Mouse (Mus musculus) midbrain, embryonic 14.5 days (tissue): Measurements from ENCODE around the gene Ccnq. TPM values are rescaled to one million over a fixed set of nuclear protein-coding genes. Genes with fewer than 3 reads are reported as not detected.

Source experiments
- ATAC-seq: fragments of 200-750 bp; cut with Nextera tagmentation; 2 replicates; pipeline ENCODE4 v1.8.0; 2017; ENCODE audit warnings: moderate number of reproducible peaks, moderate library complexity; ENCODE audit not compliant: low FRiP score, low TSS enrichment
- DNase-seq: peaks from one replicate; pipeline ENCODE4 v3.0.0-alpha.2; 2015
- H3K27ac ChIP-seq: fragments of 300-500 bp; sonication (generic); replicated peaks from 2 replicates; pipeline ENCODE4 v1.5.1; 2014; ENCODE audit warnings: mild to moderate bottlenecking, low read depth, low read length, moderate library complexity
- H3K27me3 ChIP-seq: fragments of 300-500 bp; sonication (generic); 2 replicates; pipeline ENCODE4 v1.6.1; 2014; ENCODE audit warnings: low read length, control low read depth, mixed read lengths; ENCODE audit not compliant: control insufficient read depth, insufficient read depth
- H3K36me3 ChIP-seq: fragments of 300-500 bp; sonication (generic); 2 replicates; pipeline ENCODE4 v1.6.1; 2014; ENCODE audit warnings: low read length, control low read depth; ENCODE audit not compliant: control insufficient read depth, insufficient read depth
- H3K4me1 ChIP-seq: fragments of 300-500 bp; sonication (generic); 2 replicates; pipeline ENCODE4 v1.6.1; 2014; ENCODE audit warnings: mild to moderate bottlenecking, antibody characterized with exemption, low read length, control low read depth; ENCODE audit not compliant: control insufficient read depth, insufficient read depth
- H3K4me2 ChIP-seq: fragments of 300-500 bp; sonication (generic); 2 replicates; pipeline ENCODE4 v1.6.1; 2014; ENCODE audit warnings: mild to moderate bottlenecking, low read length, moderate library complexity
- H3K4me3 ChIP-seq: fragments of 300-500 bp; sonication (generic); replicated peaks from 2 replicates; pipeline ENCODE4 v1.5.1; 2014; ENCODE audit warnings: low read depth, low read length
- H3K9ac ChIP-seq: fragments of 300-500 bp; sonication (generic); replicated peaks from 2 replicates; pipeline ENCODE4 v1.6.1; 2014; ENCODE audit warnings: mild to moderate bottlenecking, low read length, moderate library complexity
- H3K9me3 ChIP-seq: fragments of 300-500 bp; sonication (generic); 2 replicates; pipeline ENCODE4 v1.6.1; 2016; ENCODE audit warnings: low read length, control low read depth, mixed read lengths; ENCODE audit not compliant: control insufficient read depth
- WGBS: fragments of 180-500 bp; shearing (Covaris S2); extraction: QIAGEN DNeasy Blood & Tissue Kit; methylation state at CpG from one replicate; pipeline ENCODE4 v1.1.7; 2014; 5-methylcytosine and 5-hydroxymethylcytosine counted together
- polyA plus RNA-seq: library from polyadenylated mRNA; unstranded; fragments of >200 nt; fragmentation: Nextera tagmentation; extraction: Ambion mirVana; gene quantifications from 2 replicates; pipeline ENCODE4 v1.2.1, GENCODE M21; 2014

The Ccnq gene
- polyA plus RNA-seq, 1 experiment from 2014 or later, result 34.9 TPM

GRCm38 (mm10) chr11:78730902-78731301, 20.6 kb downstream of the Ccnq start:
- ATAC-seq (no peak), DNase-seq (no peak)
- Histone ChIP-seq H3K27me3 (no peaks in the 10 kb centered on the region), H3K36me3 (no peaks in the 10 kb centered on the region), H3K4me2 (no peak overlapping the region), H3K27ac (no peak overlapping the region), H3K4me1 (no peaks in the 10 kb centered on the region), H3K4me3 (no peak overlapping the region), H3K9ac (no peak overlapping the region), H3K9me3 (no peaks in the 10 kb centered on the region)
- WGBS, result 24% methylated on average over 2 of the region's 2 CpGs

DNA sequence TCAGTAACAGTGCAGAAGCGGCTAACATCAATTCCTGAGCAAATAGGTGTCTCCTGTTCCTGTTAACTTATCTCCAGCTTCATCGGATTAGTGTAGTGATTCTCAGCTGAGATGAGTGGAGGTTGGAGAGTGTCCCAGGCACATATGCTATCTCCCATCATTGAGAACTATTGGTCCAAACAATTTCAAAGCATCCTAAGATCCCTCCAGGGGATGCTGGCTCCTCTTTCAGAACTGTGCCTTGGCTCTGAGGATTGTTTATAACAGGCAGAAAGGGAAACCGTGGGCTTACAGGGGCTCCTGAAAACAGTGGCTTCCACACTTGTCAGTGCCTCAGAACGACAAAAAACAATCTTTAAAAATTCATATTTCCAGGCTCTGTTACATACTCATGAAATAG, 23.5 kb downstream of the Ccnq start:
- Histone ChIP-seq H3K4me1 (no peaks in the 10 kb centered on the region), H3K9ac (no peak overlapping the region), H3K27me3 (no peaks in the 10 kb centered on the region), H3K9me3 (no peaks in the 10 kb centered on the region), H3K36me3 (no peaks in the 10 kb centered on the region), H3K27ac (no peak overlapping the region), H3K4me2 (no peak overlapping the region), H3K4me3 (no peak overlapping the region)
- ATAC-seq (no peak), DNase-seq (no peak)
- 71% methylated on average over 4 of the region's 4 CpGs for WGBS

DNA sequence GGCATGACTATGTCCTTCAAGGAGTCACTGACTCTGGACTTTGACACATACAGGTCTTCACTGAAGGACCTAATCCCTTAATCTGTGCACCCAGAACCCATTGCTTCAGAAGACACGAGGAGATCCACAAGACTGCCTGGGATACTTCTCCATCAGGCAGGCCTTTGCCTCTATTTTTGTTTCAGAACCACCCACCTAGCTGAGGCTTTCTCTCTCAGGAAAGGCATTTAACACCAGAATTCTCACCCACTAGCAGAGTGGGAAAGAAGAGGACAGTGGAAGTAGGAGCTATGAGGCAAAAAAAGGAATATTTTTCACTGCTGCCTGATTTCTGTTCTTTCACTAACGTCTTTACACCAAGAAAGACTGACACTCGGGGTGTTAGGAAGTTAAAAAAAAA, 25.2 kb downstream of the Ccnq start:
- Histone ChIP-seq H3K9ac (no peak overlapping the region), H3K36me3 (no peaks in the 10 kb centered on the region), H3K27ac (no peak overlapping the region), H3K27me3 (no peaks in the 10 kb centered on the region), H3K4me3 (no peak overlapping the region), H3K4me2 (no peak overlapping the region), H3K9me3 (no peaks in the 10 kb centered on the region), H3K4me1 (no peaks in the 10 kb centered on the region)
- 79% methylated on average over 3 of the region's 3 CpGs for WGBS
- no peak for ATAC-seq
- DNase-seq, result no peak

DNA sequence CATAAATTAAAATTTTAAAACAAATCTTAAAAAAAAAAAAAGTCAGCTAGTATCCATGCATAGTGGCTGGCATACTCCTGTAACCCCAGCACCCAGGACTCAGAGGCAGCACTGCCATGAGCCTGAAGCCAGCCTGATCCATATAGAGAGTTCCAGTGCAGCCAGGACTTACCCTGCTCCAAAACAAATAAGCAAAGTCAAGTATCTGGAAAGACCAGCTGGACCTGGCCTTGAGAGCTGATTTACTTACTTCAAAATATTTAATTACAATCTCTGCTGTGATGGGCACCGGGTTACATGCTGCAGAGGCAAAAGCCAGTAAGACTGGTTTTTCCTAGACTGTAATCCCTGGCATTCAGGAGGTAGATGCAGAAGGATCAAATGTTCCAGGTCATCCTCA, 26.7 kb downstream of the Ccnq start:
- H3K4me2 ChIP-seq, result no peak overlapping the region
- WGBS, result 88% methylated on average over 1 of the region's 1 CpGs
- no peak for ATAC-seq
- no peaks in the 10 kb centered on the region for H3K9me3 ChIP-seq
- H3K4me3 ChIP-seq, result no peak overlapping the region
- no peaks in the 10 kb centered on the region for H3K27me3 ChIP-seq
- H3K27ac ChIP-seq, result no peak overlapping the region
- no peaks in the 10 kb centered on the region for H3K4me1 ChIP-seq
- H3K9ac ChIP-seq, result no peak overlapping the region
- DNase-seq, result no peak
- H3K36me3 ChIP-seq, result no peaks in the 10 kb centered on the region

DNA sequence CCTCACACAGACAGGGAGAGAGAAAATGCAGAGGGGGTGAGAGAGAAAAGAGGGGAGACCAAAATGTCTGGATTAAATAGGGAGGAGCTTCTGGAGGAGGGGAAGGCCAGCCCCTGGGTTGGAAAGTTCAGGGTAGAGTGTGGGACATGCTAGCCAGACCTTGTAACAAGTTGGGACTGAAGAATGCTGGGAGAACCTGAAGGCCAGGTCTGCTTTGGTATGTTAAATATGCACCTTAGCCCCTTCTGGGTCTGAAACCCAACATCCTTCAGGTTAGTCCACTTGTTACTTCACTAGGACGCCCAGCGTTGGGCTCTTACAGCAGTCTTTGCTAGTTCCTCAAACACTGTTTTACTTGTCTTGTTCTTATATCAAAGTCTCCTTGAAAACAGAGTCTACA, 30.1 kb downstream of the Ccnq start:
- Histone ChIP-seq H3K4me3 (no peak overlapping the region), H3K27ac (no peak overlapping the region), H3K27me3 (no peaks in the 10 kb centered on the region), H3K4me2 (no peak overlapping the region), H3K9me3 (no peaks in the 10 kb centered on the region), H3K9ac (no peak overlapping the region), H3K4me1 (peaks cover 4% of the 10 kb centered on the region; the same call in 1 of the 2 replicates), H3K36me3 (no peaks in the 10 kb centered on the region)
- ATAC-seq, result no peak
- no peak for DNase-seq
- WGBS, result 83% methylated on average over 2 of the region's 2 CpGs

GRCm38 (mm10) chr11:78717655-78718054, 33.9 kb downstream of the Ccnq start:
- no peak overlapping the region for H3K9ac ChIP-seq
- H3K9me3 ChIP-seq, result no peaks in the 10 kb centered on the region
- H3K27ac ChIP-seq, result no peak overlapping the region
- DNase-seq, result peak; percentile 24
- H3K36me3 ChIP-seq, result no peaks in the 10 kb centered on the region
- H3K4me1 ChIP-seq, result peaks cover 4% of the 10 kb centered on the region; the same call in 1 of the 2 replicates
- H3K4me3 ChIP-seq, result no peak overlapping the region
- no peak overlapping the region for H3K4me2 ChIP-seq
- no peak for ATAC-seq
- 54% methylated on average over 4 of the region's 4 CpGs for WGBS
- H3K27me3 ChIP-seq, result no peaks in the 10 kb centered on the region

DNA sequence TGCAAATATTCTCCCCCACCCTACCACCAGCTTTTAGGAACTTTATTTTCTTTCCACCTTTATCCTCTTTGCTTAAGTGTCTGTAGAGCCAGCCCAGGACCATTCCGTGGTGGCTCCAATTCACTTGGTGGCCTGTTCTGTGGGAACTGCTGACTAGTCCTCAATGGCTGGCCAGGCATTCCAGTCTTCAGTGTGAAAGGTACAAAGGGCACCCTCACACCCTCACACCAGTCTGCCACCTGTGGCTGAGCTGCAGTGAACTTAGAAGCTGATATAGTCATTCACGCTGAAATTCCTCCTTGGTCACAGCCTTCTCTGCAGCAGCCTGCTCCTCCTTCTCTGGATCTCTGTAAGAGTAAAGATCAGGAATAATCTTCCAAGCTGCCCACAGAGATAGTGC, 42.9 kb downstream of the Ccnq start:
- no peak overlapping the region for H3K9ac ChIP-seq
- WGBS, result 92% methylated on average over 2 of the region's 2 CpGs
- no peak overlapping the region for H3K4me2 ChIP-seq
- H3K4me3 ChIP-seq, result no peak overlapping the region
- no peaks in the 10 kb centered on the region for H3K36me3 ChIP-seq
- DNase-seq (no peak), ATAC-seq (no peak)
- no peaks in the 10 kb centered on the region for H3K27me3 ChIP-seq
- H3K4me1 ChIP-seq, result no peaks in the 10 kb centered on the region
- no peak overlapping the region for H3K27ac ChIP-seq
- no peaks in the 10 kb centered on the region for H3K9me3 ChIP-seq

DNA sequence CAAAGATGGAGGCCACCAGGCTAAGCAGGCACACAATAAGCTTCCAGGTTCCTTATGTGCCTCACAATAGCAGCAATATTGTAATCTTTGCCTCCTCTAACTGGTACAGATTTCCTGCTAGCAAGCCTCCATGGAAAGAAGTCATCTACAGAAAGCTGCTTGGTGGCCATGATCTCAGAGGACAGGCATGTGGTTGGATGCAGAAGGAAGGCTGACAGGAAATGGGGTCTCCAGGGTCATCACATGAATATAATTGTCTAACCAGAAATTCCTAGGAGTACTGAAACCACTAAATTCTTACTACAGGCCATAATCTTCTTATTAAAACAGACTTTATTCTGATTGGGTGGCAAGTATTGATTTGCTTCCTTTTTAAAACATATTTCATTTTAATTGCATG, 45.5 kb downstream of the Ccnq start:
- no peak for ATAC-seq

DNA sequence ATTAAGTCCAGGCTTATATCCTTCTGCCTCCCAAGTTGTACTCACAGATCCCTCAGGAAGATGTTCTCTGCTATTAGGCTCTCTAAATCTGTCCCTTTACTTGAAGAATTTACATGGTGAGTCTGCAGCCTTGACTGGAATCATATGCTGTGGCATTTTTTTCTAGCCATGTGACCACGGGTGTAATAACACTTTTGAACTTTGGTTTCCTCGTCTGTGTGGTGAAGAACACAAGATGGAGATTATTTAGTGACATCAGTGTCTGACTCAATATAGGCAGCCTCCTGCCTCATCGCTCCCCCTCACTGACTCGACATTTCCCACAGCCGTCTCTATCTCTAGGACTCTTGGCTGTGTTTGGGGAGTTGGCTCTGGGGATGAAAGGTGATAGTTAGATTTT, 48.4 kb downstream of the Ccnq start:
- no peak for DNase-seq
- Histone ChIP-seq H3K27me3 (no peaks in the 10 kb centered on the region), H3K4me1 (no peaks in the 10 kb centered on the region), H3K36me3 (no peaks in the 10 kb centered on the region), H3K9me3 (no peaks in the 10 kb centered on the region), H3K4me3 (no peak overlapping the region), H3K9ac (no peak overlapping the region), H3K4me2 (no peak overlapping the region), H3K27ac (no peak overlapping the region)
- 83% methylated on average over 5 of the region's 5 CpGs for WGBS
- no peak for ATAC-seq

More for the DNA sequence above, 45.5 kb downstream of the Ccnq start:
- Histone ChIP-seq H3K4me3 (no peak overlapping the region), H3K4me1 (no peaks in the 10 kb centered on the region), H3K9ac (no peak overlapping the region), H3K36me3 (no peaks in the 10 kb centered on the region), H3K4me2 (no peak overlapping the region), H3K27ac (no peak overlapping the region), H3K27me3 (no peaks in the 10 kb centered on the region), H3K9me3 (no peaks in the 10 kb centered on the region)
- no peak for DNase-seq
